Mouse (Mus musculus) stomach, postnatal 0 days (tissue): ENCODE measurements around the gene Tdrd9. TPM values are rescaled to one million over a fixed set of nuclear protein-coding genes. Genes with fewer than 3 reads are reported as not detected.

ENCODE experiments used
- ATAC-seq: fragments of 200-750 bp; cut with Nextera tagmentation; 2 replicates; pipeline ENCODE4 v1.8.0; 2017; ENCODE audit not compliant: low FRiP score, low TSS enrichment
- DNase-seq: peaks from one replicate; pipeline ENCODE4 v3.0.0-alpha.2; 2016; ENCODE audit warnings: low spot score
- H3K27ac ChIP-seq: fragments of 300-500 bp; sonication (generic); replicated peaks from 2 replicates; pipeline ENCODE4 v1.5.1; 2014; ENCODE audit warnings: mild to moderate bottlenecking, control low read depth
- H3K27me3 ChIP-seq: fragments of 300-500 bp; sonication (generic); 2 replicates; pipeline ENCODE4 v1.6.1; 2014; ENCODE audit warnings: low read length; ENCODE audit not compliant: control insufficient read depth, insufficient read depth
- H3K36me3 ChIP-seq: fragments of 300-500 bp; sonication (generic); 2 replicates; pipeline ENCODE4 v1.6.1; 2014; ENCODE audit warnings: low read length, mixed read lengths; ENCODE audit not compliant: control insufficient read depth, insufficient read depth
- H3K4me1 ChIP-seq: fragments of 300-500 bp; sonication (generic); replicated peaks from 2 replicates; pipeline ENCODE4 v1.6.1; 2014; ENCODE audit warnings: antibody characterized with exemption; ENCODE audit not compliant: control insufficient read depth, insufficient read depth
- H3K4me2 ChIP-seq: fragments of 300-500 bp; sonication (generic); replicated peaks from 2 replicates; pipeline ENCODE4 v1.6.1; 2014; ENCODE audit warnings: low read depth, mild to moderate bottlenecking, control low read depth, moderate library complexity
- H3K4me3 ChIP-seq: fragments of 300-500 bp; sonication (generic); 2 replicates; pipeline ENCODE4 v1.5.1; 2014; ENCODE audit warnings: low read depth, low read length, control low read depth
- H3K9ac ChIP-seq: fragments of 300-500 bp; sonication (generic); 2 replicates; pipeline ENCODE4 v1.6.1; 2014; ENCODE audit warnings: mild to moderate bottlenecking, low read length, control low read depth, mixed read lengths
- H3K9me3 ChIP-seq: fragments of 300-500 bp; sonication (generic); 2 replicates; pipeline ENCODE4 v1.6.1; 2016; ENCODE audit warnings: low read length; ENCODE audit not compliant: control insufficient read depth
- CTCF ChIP-seq: IDR thresholded peaks from 2 replicates; pipeline ENCODE4 v1.5.1; 2016; ENCODE audit warnings: antibody characterized with exemption, low read depth, mild to moderate bottlenecking, moderate library complexity
- EP300 ChIP-seq: optimal IDR thresholded peaks from 2 replicates; pipeline ENCODE3; 2016; ENCODE audit warnings: antibody characterized with exemption
- WGBS: fragments of 180-500 bp; shearing (Covaris S2); extraction: QIAGEN DNeasy Blood & Tissue Kit; methylation state at CpG from one replicate; pipeline ENCODE4 v1.1.7; 2014; 5-methylcytosine and 5-hydroxymethylcytosine counted together
- polyA plus RNA-seq: library from polyadenylated mRNA; unstranded; fragments of >200 nt; fragmentation: Nextera tagmentation; extraction: Ambion mirVana; gene quantifications from 2 replicates; pipeline ENCODE4 v1.2.1, GENCODE M21; 2015

Tdrd9 gene
- polyA plus RNA-seq, 1 experiment from 2014 or later, result 0.01 TPM

DNA sequence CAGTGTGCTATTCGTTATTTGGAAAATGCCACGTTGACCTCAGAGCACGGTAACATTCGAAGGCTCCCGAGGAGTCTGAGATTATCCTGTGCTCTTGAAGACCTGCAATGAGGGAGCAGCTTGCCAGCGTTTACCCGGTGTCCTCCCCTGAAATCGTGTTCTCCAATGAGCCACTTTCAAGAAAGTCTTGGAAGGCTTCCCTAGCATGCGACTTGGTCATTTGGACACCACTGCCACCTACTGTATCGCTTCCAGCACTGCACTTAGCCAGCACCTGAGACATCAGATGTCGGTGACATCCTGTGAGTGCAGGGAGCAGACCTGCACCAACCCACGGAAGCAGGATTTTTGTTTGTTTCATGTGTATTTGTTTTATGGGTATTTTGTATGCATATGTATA is 119.7 kb downstream of the Tdrd9 start:
- Histone ChIP-seq H3K4me3 (no peak overlapping the region), H3K27ac (no peak overlapping the region), H3K27me3 (no peaks in the 10 kb centered on the region), H3K9me3 (no peaks in the 10 kb centered on the region), H3K4me1 (no peaks in the 10 kb centered on the region), H3K4me2 (0 out of 2 replicates have a peak overlapping the region, but pooled peaks have one; percentile 11), H3K9ac (no peak overlapping the region), H3K36me3 (no peaks in the 10 kb centered on the region)
- 5% methylated on average over 12 of the region's 12 CpGs for WGBS
- ATAC-seq (0 out of 2 replicates have a peak, but pooled peaks have one; percentile 47), DNase-seq (peak; percentile 71)
- peak; percentile 91 for TF ChIP-seq CTCF
- TF ChIP-seq EP300, result no peak

DNA sequence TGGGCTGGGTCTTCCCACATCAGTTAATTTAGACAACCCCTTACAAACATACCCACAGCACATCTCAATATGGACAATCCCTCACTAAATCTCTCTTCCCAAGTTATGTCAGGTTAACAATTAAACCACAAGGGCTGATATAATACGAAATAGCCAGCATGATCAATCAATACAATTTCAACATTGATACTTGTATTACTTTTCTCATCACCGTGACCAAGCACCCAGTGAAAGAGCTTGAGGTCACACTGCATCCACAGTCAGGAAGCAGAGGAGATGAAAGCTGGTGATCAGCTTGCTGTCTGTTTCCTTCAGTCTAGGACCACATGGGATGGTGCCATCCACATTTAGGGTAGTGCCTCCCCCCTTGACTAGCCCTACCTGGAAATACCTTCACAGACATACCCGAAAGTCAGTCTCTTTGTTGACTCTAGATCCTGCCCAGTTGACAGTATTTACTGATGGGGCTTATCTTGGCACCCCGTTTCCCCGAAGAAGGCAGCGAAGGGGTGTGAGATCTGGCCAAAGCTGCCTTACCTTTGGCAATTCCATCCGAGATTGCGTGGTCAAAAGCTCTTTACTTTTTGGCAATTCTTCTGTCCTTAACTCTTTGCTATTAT is 123.0 kb downstream of the Tdrd9 start:
- Histone ChIP-seq H3K9me3 (no peaks in the 10 kb centered on the region), H3K36me3 (no peaks in the 10 kb centered on the region), H3K4me1 (no peaks in the 10 kb centered on the region), H3K27me3 (no peaks in the 10 kb centered on the region), H3K27ac (no peak overlapping the region), H3K4me3 (no peak overlapping the region), H3K4me2 (no peak overlapping the region), H3K9ac (no peak overlapping the region)
- ATAC-seq (no peak), DNase-seq (no peak)
- no peak for TF ChIP-seq CTCF
- TF ChIP-seq EP300, result no peak
- WGBS, result 65% methylated on average over 8 of the region's 8 CpGs

DNA sequence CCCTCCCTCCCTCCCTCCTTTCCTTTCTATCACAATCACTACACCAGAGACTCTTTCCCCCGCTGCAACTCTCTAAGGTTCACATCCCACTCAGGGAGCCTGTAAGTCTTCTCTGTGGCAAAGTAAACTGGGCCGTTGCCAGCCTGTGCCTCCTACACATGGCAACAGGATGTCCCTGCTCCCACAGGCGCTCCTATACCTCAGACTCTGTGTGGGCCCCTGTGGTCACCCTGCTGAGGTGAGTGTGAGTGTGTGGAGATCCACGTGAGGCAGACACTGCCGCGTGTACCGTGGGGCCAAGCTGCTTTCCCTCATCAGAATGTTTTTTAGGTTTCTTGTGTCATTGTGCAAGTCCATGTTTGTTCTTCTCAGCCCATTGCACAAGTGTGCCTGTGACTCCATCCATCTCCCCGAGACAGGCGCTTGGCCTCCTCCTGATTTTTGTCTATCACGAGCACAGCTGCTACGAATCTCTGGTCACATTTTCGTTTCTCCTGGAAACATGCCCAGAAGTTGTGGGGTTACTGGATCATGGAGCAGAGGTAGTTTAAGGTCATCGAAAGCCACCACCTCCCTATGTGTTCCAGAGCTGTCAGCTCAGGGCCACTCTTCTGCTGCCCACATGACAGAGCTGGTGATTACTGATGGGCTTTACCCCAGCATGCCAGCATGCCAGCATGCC is 124.8 kb downstream of the Tdrd9 start:
- no peaks in the 10 kb centered on the region for H3K9me3 ChIP-seq
- WGBS, result 47% methylated on average over 13 of the region's 13 CpGs
- ATAC-seq, result peak; percentile 56; the same call in 1 of the 2 replicates
- no peak overlapping the region for H3K4me2 ChIP-seq
- DNase-seq, result no peak
- no peaks in the 10 kb centered on the region for H3K4me1 ChIP-seq
- H3K27me3 ChIP-seq, result no peaks in the 10 kb centered on the region
- no peak overlapping the region for H3K9ac ChIP-seq
- no peak overlapping the region for H3K4me3 ChIP-seq
- TF ChIP-seq CTCF, result no peak
- no peak for TF ChIP-seq EP300
- no peaks in the 10 kb centered on the region for H3K36me3 ChIP-seq
- no peak overlapping the region for H3K27ac ChIP-seq

DNA sequence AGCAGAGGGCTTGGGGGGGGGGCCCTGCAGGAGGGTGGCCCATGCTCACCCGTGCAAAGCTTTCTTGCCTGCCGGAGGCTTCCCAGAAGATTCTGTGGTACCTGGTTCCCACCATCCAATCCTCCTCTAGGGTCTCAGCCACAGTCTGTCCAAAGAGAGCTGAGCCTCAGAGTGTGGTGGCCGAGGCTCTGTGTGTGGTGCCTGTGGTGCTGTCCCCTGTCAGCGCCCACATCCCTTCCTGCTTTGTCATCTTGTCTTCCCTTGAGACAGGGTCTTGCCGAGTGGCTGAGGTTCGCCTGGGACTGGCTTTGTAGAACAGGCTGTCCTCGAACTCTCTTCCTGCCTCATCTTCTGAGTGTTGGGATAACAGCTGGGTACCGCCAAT is 125.4 kb downstream of the Tdrd9 start:
- no peaks in the 10 kb centered on the region for H3K9me3 ChIP-seq
- TF ChIP-seq CTCF (no peak), EP300 (no peak)
- H3K27ac ChIP-seq, result no peak overlapping the region
- no peak overlapping the region for H3K4me3 ChIP-seq
- H3K36me3 ChIP-seq, result no peaks in the 10 kb centered on the region
- H3K9ac ChIP-seq, result no peak overlapping the region
- no peak; the same call in 1 of the 2 replicates for ATAC-seq
- H3K27me3 ChIP-seq, result no peaks in the 10 kb centered on the region
- H3K4me2 ChIP-seq, result no peak overlapping the region
- 74% methylated on average over 8 of the region's 8 CpGs for WGBS
- H3K4me1 ChIP-seq, result no peaks in the 10 kb centered on the region
- DNase-seq, result no peak

DNA sequence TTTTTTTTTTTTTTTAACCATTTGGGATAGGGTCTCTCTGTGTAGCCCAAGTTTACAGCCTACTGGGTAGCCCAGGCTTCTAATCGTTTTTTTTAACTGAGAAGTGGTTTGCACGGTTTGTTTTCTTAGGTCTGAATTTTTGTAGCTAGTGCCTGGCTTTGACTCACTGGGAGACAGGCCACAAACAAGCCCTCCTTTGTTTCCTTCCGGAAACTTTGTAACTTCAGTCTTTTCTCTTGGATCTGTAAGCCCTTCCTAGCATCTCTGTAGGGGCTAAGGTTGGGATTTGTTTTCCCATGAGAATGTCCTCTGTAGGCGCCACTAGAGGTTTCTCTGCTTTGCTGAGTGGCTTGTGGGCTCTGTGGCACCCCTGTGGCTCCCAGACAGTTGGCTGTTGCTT is 128.7 kb downstream of the Tdrd9 start:
- Histone ChIP-seq H3K4me1 (no peaks in the 10 kb centered on the region), H3K9ac (no peak overlapping the region), H3K36me3 (no peaks in the 10 kb centered on the region), H3K27me3 (no peaks in the 10 kb centered on the region), H3K9me3 (no peaks in the 10 kb centered on the region), H3K27ac (no peak overlapping the region), H3K4me3 (no peak overlapping the region), H3K4me2 (no peak overlapping the region)
- ATAC-seq (no peak), DNase-seq (no peak)
- TF ChIP-seq EP300 (no peak), CTCF (no peak)
- 67% methylated on average over 4 of the region's 4 CpGs for WGBS

DNA sequence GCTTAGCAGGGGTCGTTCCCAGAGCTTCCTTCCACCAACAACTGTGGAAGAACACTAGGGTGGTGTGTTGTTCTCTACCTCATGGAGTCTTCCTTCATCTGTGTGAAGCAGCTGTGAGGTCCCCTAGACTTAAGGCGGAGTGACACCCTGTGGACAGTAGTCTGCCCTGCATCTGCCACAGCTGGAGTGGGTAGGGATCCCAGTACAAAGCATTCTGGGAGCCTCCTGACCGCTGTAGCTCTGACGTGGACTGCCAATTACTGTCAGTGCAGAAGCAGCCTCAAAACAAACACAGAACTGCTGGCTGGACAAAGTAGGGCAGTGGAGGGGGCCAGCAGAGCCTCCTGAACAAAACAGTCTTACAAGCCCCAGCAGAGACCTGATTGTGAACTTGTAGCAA is 129.7 kb downstream of the Tdrd9 start:
- Histone ChIP-seq H3K27me3 (no peaks in the 10 kb centered on the region), H3K9ac (no peak overlapping the region), H3K36me3 (no peaks in the 10 kb centered on the region), H3K4me1 (no peaks in the 10 kb centered on the region), H3K4me2 (no peak overlapping the region), H3K27ac (no peak overlapping the region), H3K9me3 (no peaks in the 10 kb centered on the region), H3K4me3 (no peak overlapping the region)
- TF ChIP-seq CTCF (peak; percentile 50), EP300 (no peak)
- 46% methylated on average over 4 of the region's 4 CpGs for WGBS
- DNase-seq (no peak), ATAC-seq (peak; percentile 34; the same call in 1 of the 2 replicates)
